Mouse (Mus musculus) limb, embryonic 12.5 days (tissue): ENCODE results near the gene Lyrm4. TPM values are rescaled to one million over a fixed set of nuclear protein-coding genes. Genes with fewer than 3 reads are reported as not detected.
A peak's percentile ranks its signal among the peaks of the same experiment; 100 is the strongest.

Experiments
- ATAC-seq: fragments of 200-750 bp; cut with Nextera tagmentation; 2 replicates; pipeline ENCODE4 v1.8.0; 2017; ENCODE audit warnings: low read depth, moderate TSS enrichment; ENCODE audit not compliant: insufficient number of reproducible peaks, insufficient read depth, low FRiP score, low TSS enrichment
- H3K27ac ChIP-seq: fragments of 300-500 bp; sonication (generic); 2 replicates; pipeline ENCODE4 v1.5.1; 2016; ENCODE audit warnings: mild to moderate bottlenecking, moderate library complexity
- H3K27me3 ChIP-seq: fragments of 300-500 bp; sonication (generic); 2 replicates; pipeline ENCODE4 v1.6.1; 2016; ENCODE audit warnings: mild to moderate bottlenecking, moderate library complexity
- H3K36me3 ChIP-seq: fragments of 300-500 bp; sonication (generic); 2 replicates; pipeline ENCODE4 v1.6.1; 2016; ENCODE audit warnings: mild to moderate bottlenecking, moderate library complexity
- H3K4me1 ChIP-seq: fragments of 300-500 bp; sonication (generic); replicated peaks from 2 replicates; pipeline ENCODE4 v1.6.1; 2016
- H3K4me2 ChIP-seq: fragments of 300-500 bp; sonication (generic); 2 replicates; pipeline ENCODE4 v1.6.1; 2016; ENCODE audit warnings: mild to moderate bottlenecking, moderate library complexity
- H3K4me3 ChIP-seq: fragments of 300-500 bp; sonication (generic); replicated peaks from 2 replicates; pipeline ENCODE4 v1.5.1; 2016; ENCODE audit warnings: mild to moderate bottlenecking
- H3K9ac ChIP-seq: fragments of 300-500 bp; sonication (generic); replicated peaks from 2 replicates; pipeline ENCODE4 v1.6.1; 2016; ENCODE audit warnings: mild to moderate bottlenecking, moderate library complexity
- H3K9me3 ChIP-seq: fragments of 300-500 bp; sonication (generic); 2 replicates; pipeline ENCODE4 v1.6.1; 2016; ENCODE audit warnings: mild to moderate bottlenecking, moderate library complexity
- WGBS: fragments of 180-500 bp; shearing (Covaris S2); methylation state at CpG from one replicate; pipeline ENCODE4 v1.1.7; 2016; 5-methylcytosine and 5-hydroxymethylcytosine counted together
- polyA plus RNA-seq: library from polyadenylated mRNA; unstranded; fragments of >200 nt; fragmentation: Nextera tagmentation; extraction: Ambion mirVana; gene quantifications from 2 replicates; pipeline ENCODE4 v1.2.1, GENCODE M21; 2016

The Lyrm4 gene
- polyA plus RNA-seq, 1 experiment from 2014 or later: 21.0 TPM

- Histone ChIP-seq H3K9me3 (peaks cover 6% of the 10 kb centered on the region; the same call in 1 of the 2 replicates), H3K4me2 (no peak overlapping the region), H3K36me3 (no peaks in the 10 kb centered on the region), H3K27ac (no peak overlapping the region), H3K4me1 (no peaks in the 10 kb centered on the region), H3K27me3 (no peaks in the 10 kb centered on the region), H3K9ac (no peak overlapping the region), H3K4me3 (no peak overlapping the region)
- 72% methylated on average over 5 of the region's 5 CpGs for WGBS
- ATAC-seq: no peak
Measured at GRCm38 (mm10) chr13:36131992-36132649, 14.8 kb upstream of the Lyrm4 start.

DNA sequence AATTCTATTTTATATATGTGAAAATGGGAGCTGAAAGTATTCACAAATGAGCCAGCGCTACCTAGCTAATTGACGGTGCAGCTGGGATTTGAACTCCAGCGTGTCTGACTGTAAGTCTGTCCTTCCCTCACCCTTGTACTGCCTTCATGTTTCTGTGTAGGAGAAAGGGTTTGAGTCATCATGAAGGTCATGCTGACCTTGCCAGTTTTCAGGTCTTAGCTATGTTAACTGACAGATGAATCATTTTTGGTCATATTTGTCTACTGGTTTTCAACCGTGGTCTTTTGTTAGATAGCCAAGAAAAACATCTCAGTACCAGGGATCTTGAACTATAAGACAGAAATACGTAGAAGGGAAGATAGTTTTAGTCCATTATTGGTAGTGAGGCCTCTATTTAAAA, 14.1 kb upstream of the Lyrm4 start:
- WGBS: 95% methylated on average over 5 of the region's 5 CpGs
- Histone ChIP-seq H3K36me3 (no peaks in the 10 kb centered on the region), H3K27me3 (no peaks in the 10 kb centered on the region), H3K4me1 (no peaks in the 10 kb centered on the region), H3K4me2 (no peak overlapping the region), H3K27ac (no peak overlapping the region), H3K9me3 (peaks cover 6% of the 10 kb centered on the region; the same call in 1 of the 2 replicates), H3K4me3 (no peak overlapping the region), H3K9ac (no peak overlapping the region)
- ATAC-seq: no peak

- Histone ChIP-seq H3K9ac (no peak overlapping the region), H3K9me3 (peaks cover 6% of the 10 kb centered on the region; the same call in 1 of the 2 replicates), H3K27me3 (no peaks in the 10 kb centered on the region), H3K27ac (no peak overlapping the region), H3K4me2 (no peak overlapping the region), H3K4me3 (no peak overlapping the region), H3K36me3 (no peaks in the 10 kb centered on the region), H3K4me1 (no peaks in the 10 kb centered on the region)
- WGBS: 100% methylated on average over 2 of the region's 2 CpGs
- no peak for ATAC-seq
Measured at GRCm38 (mm10) chr13:36129360-36130054, 12.2 kb upstream of the Lyrm4 start.

GRCm38 (mm10) chr13:36120606-36121005, 3.3 kb upstream of the Lyrm4 start:
- ATAC-seq: no peak

GRCm38 (mm10) chr13:36119684-36120083, 2.4 kb upstream of the Lyrm4 start:
- no peak overlapping the region for H3K4me2 ChIP-seq
- no peaks in the 10 kb centered on the region for H3K36me3 ChIP-seq
- 76% methylated on average over 4 of the region's 4 CpGs for WGBS
- no peak overlapping the region for H3K27ac ChIP-seq
- no peak overlapping the region for H3K9ac ChIP-seq
- peaks cover 2% of the 10 kb centered on the region; the same call in 1 of the 2 replicates for H3K4me1 ChIP-seq
- H3K27me3 ChIP-seq: no peaks in the 10 kb centered on the region
- no peak overlapping the region for H3K4me3 ChIP-seq
- no peaks in the 10 kb centered on the region for H3K9me3 ChIP-seq
- ATAC-seq: no peak

More at GRCm38 (mm10) chr13:36120606-36121005, 3.3 kb upstream of the Lyrm4 start:
- H3K4me1 ChIP-seq: peaks cover 2% of the 10 kb centered on the region; the same call in 1 of the 2 replicates
- H3K27me3 ChIP-seq: no peaks in the 10 kb centered on the region
- no peak overlapping the region for H3K4me3 ChIP-seq
- H3K27ac ChIP-seq: no peak overlapping the region
- H3K9me3 ChIP-seq: no peaks in the 10 kb centered on the region
- H3K4me2 ChIP-seq: no peak overlapping the region
- no peak overlapping the region for H3K9ac ChIP-seq
- H3K36me3 ChIP-seq: no peaks in the 10 kb centered on the region

DNA sequence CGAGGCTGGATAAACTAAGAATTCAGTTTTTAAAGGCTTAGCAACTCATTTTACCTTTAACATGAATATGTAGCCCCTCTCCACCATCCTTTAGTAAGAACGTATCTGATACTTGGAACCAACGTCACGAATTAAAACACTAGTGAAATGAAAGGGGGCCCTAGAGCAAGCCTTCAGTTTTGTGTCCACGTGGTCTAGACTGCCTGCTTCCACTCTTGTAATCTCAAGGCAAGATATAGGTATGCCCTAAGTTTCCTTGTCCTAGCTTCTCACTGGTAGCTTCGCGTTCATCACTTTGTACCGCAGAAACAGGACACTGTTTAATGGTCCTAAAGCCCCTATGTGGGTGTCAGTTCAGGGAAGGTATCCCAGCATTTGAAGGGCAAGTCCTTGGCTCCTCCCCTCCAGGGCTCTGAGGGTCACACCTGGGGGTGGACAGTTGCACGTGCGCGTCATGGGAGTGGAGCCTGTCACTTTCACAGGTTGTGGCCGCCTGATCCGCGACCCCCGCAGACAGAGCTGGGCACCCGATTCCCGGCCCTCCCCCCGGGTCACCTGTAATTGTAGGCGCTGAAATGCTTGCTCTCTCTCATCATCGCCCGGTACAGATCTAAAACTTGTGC, 695 bp downstream of the Lyrm4 start:
- H3K27ac ChIP-seq: no peak overlapping the region
- 8% methylated on average over 21 of the region's 21 CpGs for WGBS
- peak overlapping the region; percentile 86 for H3K4me2 ChIP-seq
- H3K4me1 ChIP-seq: peaks cover 2% of the 10 kb centered on the region; the same call in 1 of the 2 replicates
- H3K4me3 ChIP-seq: peak overlapping the region; percentile 68
- peak overlapping the region; percentile 73 for H3K9ac ChIP-seq
- ATAC-seq: peak; percentile 26; the same call in 1 of the 2 replicates
- no peaks in the 10 kb centered on the region for H3K27me3 ChIP-seq
- H3K9me3 ChIP-seq: no peaks in the 10 kb centered on the region
- no peaks in the 10 kb centered on the region for H3K36me3 ChIP-seq

DNA sequence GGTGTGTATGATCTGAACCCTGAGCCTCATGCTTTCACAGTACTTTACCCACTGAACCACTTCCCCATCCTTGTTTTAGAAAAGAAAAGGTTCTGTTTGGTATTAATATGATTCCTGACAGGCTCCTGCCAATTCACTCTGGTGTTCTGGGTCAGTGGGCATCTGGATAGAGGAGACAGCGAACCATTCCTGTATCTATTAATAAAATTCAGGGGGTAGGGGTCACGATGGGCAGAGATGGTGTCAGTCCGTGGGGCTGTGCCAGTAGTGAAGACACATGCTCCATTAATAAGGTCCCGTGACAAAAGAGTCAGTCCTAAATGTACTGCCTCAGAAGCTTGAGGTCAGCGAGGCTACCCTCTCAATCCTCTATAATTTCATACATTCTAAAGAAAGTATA, 4.1 kb downstream of the Lyrm4 start:
- no peak for ATAC-seq
- Histone ChIP-seq H3K9ac (no peak overlapping the region), H3K4me2 (no peak overlapping the region), H3K27ac (no peak overlapping the region), H3K4me3 (no peak overlapping the region), H3K27me3 (no peaks in the 10 kb centered on the region), H3K36me3 (no peaks in the 10 kb centered on the region), H3K4me1 (no peaks in the 10 kb centered on the region; the same call in 1 of the 2 replicates), H3K9me3 (no peaks in the 10 kb centered on the region)
- WGBS: 90% methylated on average over 5 of the region's 5 CpGs

DNA sequence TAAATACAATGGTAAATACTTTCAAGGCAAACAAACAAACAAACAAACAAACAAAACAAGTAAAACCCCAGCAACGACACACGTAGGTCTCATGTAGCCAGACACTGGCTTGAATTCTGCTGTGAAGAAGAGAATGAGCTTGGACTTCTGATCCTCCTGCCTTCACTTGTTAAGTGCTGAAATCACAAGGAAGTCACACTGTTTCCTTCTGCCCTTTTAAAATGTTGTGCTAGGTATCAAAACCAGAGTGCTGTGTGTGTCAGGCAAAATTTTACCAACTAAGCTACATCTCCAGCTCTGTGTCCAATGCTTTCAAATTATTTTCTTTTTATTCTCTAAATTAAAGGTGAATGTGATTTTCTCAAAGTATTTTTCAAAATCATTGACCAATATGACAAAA, 6.0 kb downstream of the Lyrm4 start:
- WGBS: 85% methylated on average over 2 of the region's 2 CpGs
- H3K9ac ChIP-seq: no peak overlapping the region

GRCm38 (mm10) chr13:36108528-36108927, 8.8 kb downstream of the Lyrm4 start:
- H3K27ac ChIP-seq: no peak overlapping the region
- no peak for ATAC-seq
- no peak overlapping the region for H3K9ac ChIP-seq
- no peaks in the 10 kb centered on the region for H3K36me3 ChIP-seq
- no peak overlapping the region for H3K4me2 ChIP-seq
- no peak overlapping the region for H3K4me3 ChIP-seq
- no peaks in the 10 kb centered on the region for H3K27me3 ChIP-seq
- 95% methylated on average over 4 of the region's 4 CpGs for WGBS
- no peaks in the 10 kb centered on the region for H3K4me1 ChIP-seq
- H3K9me3 ChIP-seq: no peaks in the 10 kb centered on the region

More for the DNA sequence above, 6.0 kb downstream of the Lyrm4 start:
- no peak for ATAC-seq
- Histone ChIP-seq H3K4me1 (no peaks in the 10 kb centered on the region), H3K9me3 (no peaks in the 10 kb centered on the region), H3K36me3 (no peaks in the 10 kb centered on the region), H3K4me2 (no peak overlapping the region), H3K27me3 (no peaks in the 10 kb centered on the region), H3K27ac (no peak overlapping the region), H3K4me3 (no peak overlapping the region)

GRCm38 (mm10) chr13:36105591-36105990, 11.7 kb downstream of the Lyrm4 start:
- Histone ChIP-seq H3K9ac (no peak overlapping the region), H3K27me3 (no peaks in the 10 kb centered on the region), H3K4me1 (no peaks in the 10 kb centered on the region), H3K4me2 (no peak overlapping the region), H3K36me3 (no peaks in the 10 kb centered on the region), H3K27ac (no peak overlapping the region), H3K4me3 (no peak overlapping the region), H3K9me3 (no peaks in the 10 kb centered on the region)
- WGBS: 83% methylated on average over 6 of the region's 6 CpGs
- no peak for ATAC-seq

- no peak for ATAC-seq
- H3K36me3 ChIP-seq: no peaks in the 10 kb centered on the region
- whole genome bisulfite sequencing: 84% methylated on average over 5 of the region's 5 CpGs
- H3K27ac ChIP-seq: no peak overlapping the region
- H3K9me3 ChIP-seq: no peaks in the 10 kb centered on the region
- no peaks in the 10 kb centered on the region for H3K27me3 ChIP-seq
- no peaks in the 10 kb centered on the region for H3K4me1 ChIP-seq
- no peak overlapping the region for H3K4me3 ChIP-seq
- no peak overlapping the region for H3K4me2 ChIP-seq
- H3K9ac ChIP-seq: no peak overlapping the region
Measured at GRCm38 (mm10) chr13:36096684-36097383, 20.5 kb downstream of the Lyrm4 start.
